Mouse (Mus musculus): ENCODE results near the gene Phip. TPM values are rescaled to one million over a fixed set of nuclear protein-coding genes. Genes with fewer than 3 reads are reported as not detected.

The Phip gene
- total and polyA plus RNA-seq, 2 experiments from 2014 or later = 51.0 to 56.9 TPM

- ATAC-seq = no peak
- no peak overlapping the region for H3K4me3 ChIP-seq (ENCODE audit: low read length)
- no peak overlapping the region for H3K4me2 ChIP-seq (ENCODE audit: low read depth, low read length)
- no peak for TF ChIP-seq CTCF (IDR thresholded peaks at IDR 0.05; ENCODE audit: low read depth)
- no peak overlapping the region for H3K9ac ChIP-seq (replicated peaks; ENCODE audit: low read length)
- H3K27me3 ChIP-seq (ENCODE audit: insufficient read depth, low read length) = no peaks in the 10 kb centered on the region
- H3K4me1 ChIP-seq (ENCODE audit: insufficient read depth, low read length) = no peaks in the 10 kb centered on the region
- H3K36me3 ChIP-seq (ENCODE audit: insufficient read depth, low read length) = peaks cover 25% of the 10 kb centered on the region
- no peaks in the 10 kb centered on the region for H3K9me3 ChIP-seq (ENCODE audit: low read length)
- peak; percentile 16 for DNase-seq (ENCODE audit: low spot score)
- no peak overlapping the region for H3K27ac ChIP-seq
Measured at GRCm38 (mm10) chr9:82884177-82884576, 91.1 kb downstream of the Phip start.

- no peaks in the 10 kb centered on the region for H3K9me3 ChIP-seq (ENCODE audit: low read length)
- WGBS = 91% methylated on average over 1 of the region's 1 CpGs
- no peak for TF ChIP-seq CTCF (IDR thresholded peaks at IDR 0.05; ENCODE audit: low read depth)
- no peak overlapping the region for H3K4me2 ChIP-seq (ENCODE audit: low read depth, low read length)
- no peak overlapping the region for H3K4me3 ChIP-seq (ENCODE audit: low read length)
- H3K9ac ChIP-seq (replicated peaks; ENCODE audit: low read length) = no peak overlapping the region
- DNase-seq (ENCODE audit: low spot score) = no peak
- H3K27me3 ChIP-seq (ENCODE audit: insufficient read depth, low read length) = no peaks in the 10 kb centered on the region
- H3K4me1 ChIP-seq (ENCODE audit: insufficient read depth, low read length) = no peaks in the 10 kb centered on the region
- peaks cover 40% of the 10 kb centered on the region for H3K36me3 ChIP-seq (ENCODE audit: insufficient read depth, low read length)
- no peak for ATAC-seq
- no peak overlapping the region for H3K27ac ChIP-seq
Measured at GRCm38 (mm10) chr9:82877078-82877477, 98.2 kb downstream of the Phip start.

GRCm38 (mm10) chr9:82867698-82868097, 107.6 kb downstream of the Phip start:
- peaks cover 10% of the 10 kb centered on the region for H3K36me3 ChIP-seq (ENCODE audit: insufficient read depth, low read length)
- no peaks in the 10 kb centered on the region for H3K4me1 ChIP-seq (ENCODE audit: insufficient read depth, low read length)
- no peaks in the 10 kb centered on the region for H3K9me3 ChIP-seq (ENCODE audit: low read length)
- WGBS = 77% methylated on average over 3 of the region's 3 CpGs
- H3K27me3 ChIP-seq (ENCODE audit: insufficient read depth, low read length) = no peaks in the 10 kb centered on the region
- ATAC-seq (no peak), DNase-seq (ENCODE audit: low spot score) (no peak)
- no peak overlapping the region for H3K4me3 ChIP-seq (ENCODE audit: low read length)
- no peak overlapping the region for H3K9ac ChIP-seq (replicated peaks; ENCODE audit: low read length)
- no peak overlapping the region for H3K4me2 ChIP-seq (ENCODE audit: low read depth, low read length)
- no peak for TF ChIP-seq CTCF (IDR thresholded peaks at IDR 0.05; ENCODE audit: low read depth)
- no peak overlapping the region for H3K27ac ChIP-seq

- Histone ChIP-seq H3K27ac (no peak overlapping the region), H3K9ac (replicated peaks; ENCODE audit: low read length) (no peak overlapping the region), H3K9me3 (ENCODE audit: low read length) (no peaks in the 10 kb centered on the region), H3K4me2 (ENCODE audit: low read depth, low read length) (no peak overlapping the region), H3K27me3 (ENCODE audit: insufficient read depth, low read length) (no peaks in the 10 kb centered on the region), H3K4me1 (ENCODE audit: insufficient read depth, low read length) (no peaks in the 10 kb centered on the region), H3K36me3 (ENCODE audit: insufficient read depth, low read length) (peaks cover 1% of the 10 kb centered on the region), H3K4me3 (ENCODE audit: low read length) (no peak overlapping the region)
- no peak for TF ChIP-seq CTCF (IDR thresholded peaks at IDR 0.05; ENCODE audit: low read depth)
- ATAC-seq (no peak), DNase-seq (ENCODE audit: low spot score) (no peak)
- 78% methylated on average over 1 of the region's 1 CpGs for WGBS
Measured at GRCm38 (mm10) chr9:82866121-82866520, 109.2 kb downstream of the Phip start.

- no peak overlapping the region for H3K9ac ChIP-seq (replicated peaks; ENCODE audit: low read length)
- H3K4me2 ChIP-seq (ENCODE audit: low read depth, low read length) = no peak overlapping the region
- no peak overlapping the region for H3K4me3 ChIP-seq (ENCODE audit: low read length)
- no peaks in the 10 kb centered on the region for H3K36me3 ChIP-seq (ENCODE audit: insufficient read depth, low read length)
- H3K4me1 ChIP-seq (ENCODE audit: insufficient read depth, low read length) = no peaks in the 10 kb centered on the region
- H3K27me3 ChIP-seq (ENCODE audit: insufficient read depth, low read length) = no peaks in the 10 kb centered on the region
- no peak for TF ChIP-seq CTCF (IDR thresholded peaks at IDR 0.05; ENCODE audit: low read depth)
- H3K9me3 ChIP-seq (ENCODE audit: low read length) = no peaks in the 10 kb centered on the region
- no peak overlapping the region for H3K27ac ChIP-seq
- 93% methylated on average over 3 of the region's 3 CpGs for WGBS
- DNase-seq (ENCODE audit: low spot score) (no peak), ATAC-seq (0 out of 2 replicates have a peak, but pooled peaks have one; percentile 55)
Measured at GRCm38 (mm10) chr9:82861775-82862430, 113.4 kb downstream of the Phip start.

- Histone ChIP-seq H3K9me3 (ENCODE audit: low read length) (no peaks in the 10 kb centered on the region), H3K27me3 (ENCODE audit: insufficient read depth, low read length) (no peaks in the 10 kb centered on the region), H3K4me3 (ENCODE audit: low read length) (no peak overlapping the region), H3K4me2 (ENCODE audit: low read depth, low read length) (no peak overlapping the region), H3K27ac (no peak overlapping the region), H3K36me3 (ENCODE audit: insufficient read depth, low read length) (no peaks in the 10 kb centered on the region), H3K9ac (replicated peaks; ENCODE audit: low read length) (no peak overlapping the region), H3K4me1 (ENCODE audit: insufficient read depth, low read length) (no peaks in the 10 kb centered on the region)
- 81% methylated on average over 4 of the region's 4 CpGs for WGBS
- ATAC-seq (no peak), DNase-seq (ENCODE audit: low spot score) (no peak)
- no peak for TF ChIP-seq CTCF (IDR thresholded peaks at IDR 0.05; ENCODE audit: low read depth)
Measured at GRCm38 (mm10) chr9:82861316-82861715, 114.0 kb downstream of the Phip start.

- Histone ChIP-seq H3K9me3 (ENCODE audit: low read length) (no peaks in the 10 kb centered on the region), H3K27ac (no peak overlapping the region), H3K4me3 (ENCODE audit: low read length) (no peak overlapping the region), H3K4me1 (ENCODE audit: insufficient read depth, low read length) (no peaks in the 10 kb centered on the region), H3K4me2 (ENCODE audit: low read depth, low read length) (no peak overlapping the region), H3K27me3 (ENCODE audit: insufficient read depth, low read length) (no peaks in the 10 kb centered on the region), H3K36me3 (ENCODE audit: insufficient read depth, low read length) (no peaks in the 10 kb centered on the region), H3K9ac (replicated peaks; ENCODE audit: low read length) (no peak overlapping the region)
- WGBS = 93% methylated on average over 2 of the region's 2 CpGs
- no peak for TF ChIP-seq CTCF (IDR thresholded peaks at IDR 0.05; ENCODE audit: low read depth)
- ATAC-seq (no peak), DNase-seq (ENCODE audit: low spot score) (no peak)
Measured at GRCm38 (mm10) chr9:82860805-82861204, 114.5 kb downstream of the Phip start.

Measured in hindbrain, postnatal 0 days (tissue).